8 mouse cellular contexts compared by ENCODE assay signal in genomic region chr2:158768350-158768749, GRCm38 (mm10). TPM values are rescaled to one million over a fixed set of nuclear protein-coding genes. Genes with fewer than 3 reads are reported as not detected.
DNase-seq lines count a peak whose midpoint lies in the region; ATAC-seq and TF ChIP-seq lines count a peak whose summit lies in the region.

No protein-coding gene starts in this region.

- no peaks in the 10 kb centered on the region for H3K27me3 ChIP-seq in hindbrain, embryonic 12.5 days
- H3K27me3 ChIP-seq in lung, postnatal 0 days (replicated peaks; ENCODE audit: insufficient read depth, low read length): no peaks in the 10 kb centered on the region

- TF ChIP-seq CTCF in gastrocnemius, adult 2 months (IDR thresholded peaks at IDR 0.05): no peak
- no peak for TF ChIP-seq CTCF in cortical plate, adult 2 months (IDR thresholded peaks at IDR 0.05; ENCODE audit: extremely low read depth, insufficient read depth, low read length)
- TF ChIP-seq CTCF in lung, postnatal 0 days (IDR thresholded peaks at IDR 0.05): no peak

- peak overlapping the region; percentile 24; the same call in 1 of the 2 replicates for H3K27ac ChIP-seq in gastrocnemius, adult 2 months
- H3K27ac ChIP-seq in cortical plate, adult 2 months (ENCODE audit: insufficient read depth, low read length): no peak overlapping the region
- peak overlapping the region; percentile 62; the same call in 1 of the 2 replicates for H3K27ac ChIP-seq in hindbrain, embryonic 12.5 days
- H3K27ac ChIP-seq in lung, postnatal 0 days (ENCODE audit: low read length): no peak overlapping the region

- no peaks in the 10 kb centered on the region for H3K9me3 ChIP-seq in hindbrain, embryonic 12.5 days (replicated peaks)
- H3K9me3 ChIP-seq in lung, postnatal 0 days (ENCODE audit: low read length): no peaks in the 10 kb centered on the region

- H3K36me3 ChIP-seq in hindbrain, embryonic 12.5 days: no peaks in the 10 kb centered on the region
- no peaks in the 10 kb centered on the region for H3K36me3 ChIP-seq in lung, postnatal 0 days (ENCODE audit: insufficient read depth, low read length)

- TF ChIP-seq POLR2A in cortical plate, adult 2 months (IDR thresholded peaks at IDR 0.05; ENCODE audit: extremely low read depth, insufficient read depth, low read length): no peak

- DNase-seq in gastrocnemius, adult 2 months: peak; percentile 45
- DNase-seq in gastrocnemius, postnatal 4 days (ENCODE audit: low spot score in 2 of 2): no peak
- peak; percentile 71 for DNase-seq in CD4-positive, CD25-positive, alpha-beta regulatory T cell, adult 2 months (ENCODE audit: low read depth, low spot score)
- DNase-seq in lung, postnatal 0 days (ENCODE audit: low spot score): peak; percentile 24
- DNase-seq in spleen, postnatal 4 days (ENCODE audit: low spot score in 2 of 2): peak; percentile 68 to 84
- no peak for DNase-seq in layer of hippocampus, adult 18-20 months (ENCODE audit: low spot score in 2 of 2)

- under 1% methylated on average over 37 of the region's 37 CpGs for WGBS in hindbrain, embryonic 12.5 days
- under 1% methylated on average over 36 of the region's 37 CpGs for WGBS in lung, postnatal 0 days

- TF ChIP-seq EP300 in lung, postnatal 0 days (IDR thresholded peaks at IDR 0.05): no peak

- H3K9ac ChIP-seq in hindbrain, embryonic 12.5 days: peak overlapping the region; percentile 73
- H3K9ac ChIP-seq in lung, postnatal 0 days (replicated peaks; ENCODE audit: low read depth): peak overlapping the region; percentile 32; the same call in 1 of the 2 replicates

- intact Hi-C loops in gastrocnemius, adult 2 months (cut with DNase I): loop anchor here (5.0 kb wide), 1 partner anchor 59 kb away; no protein-coding TSS in a partner anchor

- peak overlapping the region; percentile 83 for H3K4me3 ChIP-seq in gastrocnemius, adult 2 months
- H3K4me3 ChIP-seq in cortical plate, adult 2 months (ENCODE audit: insufficient read depth, low read length): peak overlapping the region; percentile 33
- H3K4me3 ChIP-seq in hindbrain, embryonic 12.5 days: peak overlapping the region; percentile 67
- peak overlapping the region; percentile 57 for H3K4me3 ChIP-seq in lung, postnatal 0 days (ENCODE audit: low read depth, low read length)

- H3K4me2 ChIP-seq in hindbrain, embryonic 12.5 days (replicated peaks): peak overlapping the region; percentile 97
- H3K4me2 ChIP-seq in lung, postnatal 0 days (replicated peaks; ENCODE audit: low read depth, low read length): peak overlapping the region; percentile 100

- peak; percentile 15; the same call in 1 of the 2 replicates for ATAC-seq in hindbrain, embryonic 12.5 days (ENCODE audit: low FRiP score)
- no peak for ATAC-seq in lung, postnatal 0 days

- no peaks in the 10 kb centered on the region for H3K4me1 ChIP-seq in cortical plate, adult 2 months (ENCODE audit: control insufficient read depth, insufficient read depth, low read length)
- H3K4me1 ChIP-seq in hindbrain, embryonic 12.5 days: peaks cover 43% of the 10 kb centered on the region
- H3K4me1 ChIP-seq in lung, postnatal 0 days (ENCODE audit: insufficient read depth, low read depth, low read length): peaks cover 18% of the 10 kb centered on the region

RNA-seq across cellular contexts. Expression of gene Fam83d, which starts 0.5 kb away (rescaled TPM):
- total RNA-seq in gastrocnemius, adult 2 months (2021): 1 to 10 TPM in 1 of 2 experiments, under 1 TPM in 1; 0.95 to 1.4 TPM
- total RNA-seq in gastrocnemius, postnatal 4 days (2021): 1 to 10 TPM; 9.3 to 9.8 TPM
- 2.0 and 2.2 TPM in 2 replicates for polyA plus RNA-seq in cortical plate, adult 2 months (2012; rRNA removed)
- 31.1 and 32.5 TPM in 2 replicates for polyA plus RNA-seq in hindbrain, embryonic 12.5 days (2016; fragmentation: Nextera tagmentation; extraction: Ambion mirVana)
- polyA plus RNA-seq in lung, postnatal 0 days (2015; fragmentation: Nextera tagmentation; extraction: Ambion mirVana): 4.5 and 5.5 TPM in 2 replicates
- 1 to 10 TPM; 4.6 to 4.7 TPM for total RNA-seq in layer of hippocampus, adult 18-20 months (2021)

RNA-seq across cellular contexts. Expression of gene Dhx35, which starts 26.3 kb away (rescaled TPM):
- total RNA-seq in gastrocnemius, adult 2 months (2021): 10 to 100 TPM; 10.4 to 11.4 TPM
- total RNA-seq in gastrocnemius, postnatal 4 days (2021): 10 to 100 TPM; 12.6 to 15.4 TPM
- 28.5 and 29.1 TPM in 2 replicates for polyA plus RNA-seq in cortical plate, adult 2 months (2012; rRNA removed)
- 14.5 and 16.4 TPM in 2 replicates for polyA plus RNA-seq in hindbrain, embryonic 12.5 days (2016; fragmentation: Nextera tagmentation; extraction: Ambion mirVana)
- 5.6 and 6.4 TPM in 2 replicates for polyA plus RNA-seq in lung, postnatal 0 days (2015; fragmentation: Nextera tagmentation; extraction: Ambion mirVana)
- 10 to 100 TPM; 16.8 to 20.4 TPM for total RNA-seq in layer of hippocampus, adult 18-20 months (2021)

Comparison
In these comparisons a context has a peak if more than half of its experiments do, and no peak if none do; other contexts are left out.
1. DNase-seq: peak in gastrocnemius, adult 2 months (single experiment), CD4-positive, CD25-positive, alpha-beta regulatory T cell, adult 2 months (single experiment), lung, postnatal 0 days (single experiment) and spleen, postnatal 4 days (2 of 2); none in gastrocnemius, postnatal 4 days (0 of 2) and layer of hippocampus, adult 18-20 months (0 of 2).
2. H3K27ac ChIP-seq: peak in gastrocnemius, adult 2 months (single experiment) and hindbrain, embryonic 12.5 days (single experiment); none in cortical plate, adult 2 months (single experiment) and lung, postnatal 0 days (single experiment).
3. H3K4me3 ChIP-seq: peak in every context shown above with its lines; median percentile 83 in gastrocnemius, adult 2 months; 67 in hindbrain, embryonic 12.5 days; 57 in lung, postnatal 0 days; 33 in cortical plate, adult 2 months.